Mouse (Mus musculus) naive thymus-derived CD4-positive, alpha-beta T cell, adult 2 months (primary cell): ENCODE data around the gene Gm6763.
"Not testable (repeated sequence)": the region's sequence is repeated elsewhere in the genome, so short reads cannot be mapped to it uniquely, and the experiment has no call there.

Source experiments
- DNase-seq: peaks from one replicate; pipeline ENCODE4 v3.0.0-alpha.2; 2011; ENCODE audit warnings: low read depth

Gene Gm6763

DNA sequence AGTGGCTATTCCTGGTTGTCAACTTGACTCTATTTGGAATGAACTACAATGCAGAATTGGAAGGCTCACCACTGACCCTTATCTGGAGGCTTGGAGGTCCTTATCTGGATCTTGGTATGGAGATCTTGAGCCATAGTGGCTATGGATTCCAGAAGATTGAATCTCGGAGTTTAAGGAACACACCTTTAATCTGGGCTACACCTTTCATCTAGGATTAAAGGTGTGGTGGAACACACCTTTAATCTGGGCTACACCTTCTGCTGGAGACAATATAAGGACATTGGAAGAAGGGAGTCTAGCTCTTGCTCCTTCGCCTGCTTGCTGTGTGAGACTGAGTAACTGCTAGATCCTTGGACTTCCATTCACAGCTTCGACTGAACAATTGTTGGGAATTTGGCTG, at the start of gene Gm6763:
TSS of gene Gm6763 (plus strand) at position 301 of the 400 bp plus-strand sequence.
- DNase-seq, result not testable (repeated sequence)

DNA sequence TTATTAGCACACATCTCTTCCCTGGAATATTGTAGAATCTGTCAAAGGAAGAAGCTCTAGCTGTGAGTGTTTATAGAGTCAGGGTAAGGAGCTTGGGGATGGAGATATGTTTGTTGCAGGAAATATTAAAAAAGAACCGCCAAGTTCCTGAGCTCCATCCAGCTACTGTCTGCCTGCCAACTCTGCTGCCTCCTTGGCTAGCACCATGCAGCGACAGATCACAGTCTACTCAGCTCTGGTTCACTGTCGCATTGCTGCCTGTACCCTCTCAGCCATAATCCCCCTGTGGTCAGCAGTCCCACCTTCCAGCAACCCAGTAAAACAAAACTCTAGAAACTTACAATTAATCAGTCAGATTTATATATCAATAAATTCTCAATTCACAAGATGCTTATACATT, 41.3 kb upstream of the Gm6763 start:
- DNase-seq, result no peak

- DNase-seq, result no peak
Observed at GRCm38 (mm10) chr10:104118312-104118711, 33.0 kb upstream of the Gm6763 start.

DNA sequence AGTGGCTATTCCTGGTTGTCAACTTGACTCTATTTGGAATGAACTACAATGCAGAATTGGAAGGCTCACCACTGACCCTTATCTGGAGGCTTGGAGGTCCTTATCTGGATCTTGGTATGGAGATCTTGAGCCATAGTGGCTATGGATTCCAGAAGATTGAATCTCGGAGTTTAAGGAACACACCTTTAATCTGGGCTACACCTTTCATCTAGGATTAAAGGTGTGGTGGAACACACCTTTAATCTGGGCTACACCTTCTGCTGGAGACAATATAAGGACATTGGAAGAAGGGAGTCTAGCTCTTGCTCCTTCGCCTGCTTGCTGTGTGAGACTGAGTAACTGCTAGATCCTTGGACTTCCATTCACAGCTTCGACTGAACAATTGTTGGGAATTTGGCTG, 8.6 kb upstream of the Gm6763 start, which contains the start of gene Gm21293:
TSS of gene Gm21293 (plus strand) at position 301 of the 400 bp plus-strand sequence.
- DNase-seq, result not testable (repeated sequence)

- not testable (repeated sequence) for DNase-seq
Observed at GRCm38 (mm10) chr10:104159706-104160105, 8.4 kb downstream of the Gm6763 start, which contains the start of gene Gm8764. Gene Gm8764, plus strand, starts transcription at chr10:104160006.

DNA sequence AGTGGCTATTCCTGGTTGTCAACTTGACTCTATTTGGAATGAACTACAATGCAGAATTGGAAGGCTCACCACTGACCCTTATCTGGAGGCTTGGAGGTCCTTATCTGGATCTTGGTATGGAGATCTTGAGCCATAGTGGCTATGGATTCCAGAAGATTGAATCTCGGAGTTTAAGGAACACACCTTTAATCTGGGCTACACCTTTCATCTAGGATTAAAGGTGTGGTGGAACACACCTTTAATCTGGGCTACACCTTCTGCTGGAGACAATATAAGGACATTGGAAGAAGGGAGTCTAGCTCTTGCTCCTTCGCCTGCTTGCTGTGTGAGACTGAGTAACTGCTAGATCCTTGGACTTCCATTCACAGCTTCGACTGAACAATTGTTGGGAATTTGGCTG, 16.9 kb downstream of the Gm6763 start, which contains the start of gene Gm21304:
TSS of gene Gm21304 (plus strand) at position 301 of the 400 bp plus-strand sequence.
- DNase-seq, result not testable (repeated sequence)

DNA sequence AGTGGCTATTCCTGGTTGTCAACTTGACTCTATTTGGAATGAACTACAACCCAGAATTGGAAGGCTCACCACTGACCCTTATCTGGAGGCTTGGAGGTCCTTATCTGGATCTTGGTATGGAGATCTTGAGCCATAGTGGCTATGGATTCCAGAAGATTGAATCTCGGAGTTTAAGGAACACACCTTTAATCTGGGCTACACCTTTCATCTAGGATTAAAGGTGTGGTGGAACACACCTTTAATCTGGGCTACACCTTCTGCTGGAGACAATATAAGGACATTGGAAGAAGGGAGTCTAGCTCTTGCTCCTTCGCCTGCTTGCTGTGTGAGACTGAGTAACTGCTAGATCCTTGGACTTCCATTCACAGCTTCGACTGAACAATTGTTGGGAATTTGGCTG, 25.4 kb downstream of the Gm6763 start, which contains the start of gene Gm21312:
TSS of gene Gm21312 (plus strand) at position 301 of the 400 bp plus-strand sequence.
- DNase-seq, result not testable (repeated sequence)

DNA sequence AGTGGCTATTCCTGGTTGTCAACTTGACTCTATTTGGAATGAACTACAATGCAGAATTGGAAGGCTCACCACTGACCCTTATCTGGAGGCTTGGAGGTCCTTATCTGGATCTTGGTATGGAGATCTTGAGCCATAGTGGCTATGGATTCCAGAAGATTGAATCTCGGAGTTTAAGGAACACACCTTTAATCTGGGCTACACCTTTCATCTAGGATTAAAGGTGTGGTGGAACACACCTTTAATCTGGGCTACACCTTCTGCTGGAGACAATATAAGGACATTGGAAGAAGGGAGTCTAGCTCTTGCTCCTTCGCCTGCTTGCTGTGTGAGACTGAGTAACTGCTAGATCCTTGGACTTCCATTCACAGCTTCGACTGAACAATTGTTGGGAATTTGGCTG, 33.9 kb downstream of the Gm6763 start, which contains the start of gene Gm20765:
TSS of gene Gm20765 (plus strand) at position 301 of the 400 bp plus-strand sequence.
- not testable (repeated sequence) for DNase-seq

DNA sequence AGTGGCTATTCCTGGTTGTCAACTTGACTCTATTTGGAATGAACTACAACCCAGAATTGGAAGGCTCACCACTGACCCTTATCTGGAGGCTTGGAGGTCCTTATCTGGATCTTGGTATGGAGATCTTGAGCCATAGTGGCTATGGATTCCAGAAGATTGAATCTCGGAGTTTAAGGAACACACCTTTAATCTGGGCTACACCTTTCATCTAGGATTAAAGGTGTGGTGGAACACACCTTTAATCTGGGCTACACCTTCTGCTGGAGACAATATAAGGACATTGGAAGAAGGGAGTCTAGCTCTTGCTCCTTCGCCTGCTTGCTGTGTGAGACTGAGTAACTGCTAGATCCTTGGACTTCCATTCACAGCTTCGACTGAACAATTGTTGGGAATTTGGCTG, 42.4 kb downstream of the Gm6763 start, which contains the start of gene Gm4340:
TSS of gene Gm4340 (plus strand) at position 301 of the 400 bp plus-strand sequence.
- not testable (repeated sequence) for DNase-seq
